Mouse (Mus musculus) bone marrow, adult 2 months (tissue): ENCODE results near the gene Sprr2h.

ENCODE experiments used
- CTCF ChIP-seq: fragments of 200-500 bp; IDR thresholded peaks from 2 replicates; pipeline ENCODE4 v1.5.1; 2011; ENCODE audit warnings: low read length, control low read depth; ENCODE audit not compliant: control insufficient read depth, insufficient read depth
- POLR2A ChIP-seq: fragments of 200-500 bp; IDR thresholded peaks from 2 replicates; pipeline ENCODE4 v1.6.1; 2011; ENCODE audit warnings: low read depth, mild to moderate bottlenecking, control low read depth, low read length, borderline replicate concordance; ENCODE audit not compliant: control insufficient read depth

- TF ChIP-seq POLR2A (no peak), CTCF (no peak)
These were observed 43.8 kb downstream of the Sprr2h start, which contains the start of gene Gm9774 for GRCm38 (mm10) chr3:92429323-92429722.
